Mouse (Mus musculus) stomach, embryonic 16.5 days (tissue): ENCODE data around the gene Aqp12. TPM values are rescaled to one million over a fixed set of nuclear protein-coding genes. Genes with fewer than 3 reads are reported as not detected.

Experiments used
- ATAC-seq: fragments of 200-750 bp; cut with Nextera tagmentation; 2 replicates; pipeline ENCODE4 v1.8.0; 2017; ENCODE audit warnings: moderate number of reproducible peaks, moderate TSS enrichment; ENCODE audit not compliant: insufficient read depth, low FRiP score
- H3K27ac ChIP-seq: fragments of 300-500 bp; sonication (generic); 2 replicates; pipeline ENCODE4 v1.5.1; 2014; ENCODE audit warnings: low read length
- H3K27me3 ChIP-seq: fragments of 300-500 bp; sonication (generic); 2 replicates; pipeline ENCODE4 v1.6.1; 2014; ENCODE audit warnings: low read length, control low read depth, mixed read lengths; ENCODE audit not compliant: control insufficient read depth, insufficient read depth
- H3K36me3 ChIP-seq: fragments of 300-500 bp; sonication (generic); 2 replicates; pipeline ENCODE4 v1.6.1; 2014; ENCODE audit warnings: low read length; ENCODE audit not compliant: control insufficient read depth, insufficient read depth
- H3K4me1 ChIP-seq: fragments of 300-500 bp; sonication (generic); 2 replicates; pipeline ENCODE4 v1.6.1; 2014; ENCODE audit warnings: low read length, control low read depth, mixed read lengths; ENCODE audit not compliant: control insufficient read depth, insufficient read depth
- H3K4me2 ChIP-seq: fragments of 300-500 bp; sonication (generic); 2 replicates; pipeline ENCODE4 v1.6.1; 2014; ENCODE audit warnings: low read depth, low read length, mixed read lengths
- H3K4me3 ChIP-seq: fragments of 300-500 bp; sonication (generic); replicated peaks from 2 replicates; pipeline ENCODE4 v1.5.1; 2014; ENCODE audit warnings: mild to moderate bottlenecking, low read length
- H3K9ac ChIP-seq: fragments of 300-500 bp; sonication (generic); 2 replicates; pipeline ENCODE4 v1.6.1; 2014; ENCODE audit warnings: low read length
- H3K9me3 ChIP-seq: fragments of 300-500 bp; sonication (generic); replicated peaks from 2 replicates; pipeline ENCODE4 v1.6.1; 2016; ENCODE audit warnings: low read length, control low read depth; ENCODE audit not compliant: control insufficient read depth
- whole genome bisulfite sequencing: fragments of 180-500 bp; shearing (Covaris S2); extraction: QIAGEN DNeasy Blood & Tissue Kit; methylation state at CpG from one replicate; pipeline ENCODE4 v1.1.7; 2014; 5-methylcytosine and 5-hydroxymethylcytosine counted together
- polyA plus RNA-seq: library from polyadenylated mRNA; unstranded; fragments of >200 nt; fragmentation: Nextera tagmentation; extraction: Ambion mirVana; gene quantifications from 2 replicates; pipeline ENCODE4 v1.2.1, GENCODE M21; 2015

Aqp12 gene
- polyA plus RNA-seq, 1 experiment from 2014 or later: 11.4 TPM

DNA sequence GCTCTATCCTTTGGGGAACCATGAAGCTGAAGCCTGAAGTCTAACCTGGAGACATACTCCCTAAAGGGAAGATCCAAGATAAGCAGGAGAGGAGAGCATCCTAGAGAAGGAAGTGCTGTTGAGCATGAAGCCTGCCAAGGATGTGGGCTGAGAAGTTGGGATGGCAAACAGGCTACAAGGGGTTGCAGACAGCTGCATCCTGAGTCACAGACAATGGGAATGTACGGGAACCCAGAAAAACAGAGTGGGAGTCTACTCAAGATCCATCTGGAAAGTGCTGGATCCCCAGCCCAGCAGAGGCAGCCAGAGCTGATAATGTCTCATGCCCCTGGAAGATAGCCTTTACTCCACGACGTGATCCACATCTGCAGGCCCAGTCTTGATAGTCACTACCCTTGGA is 25.1 kb downstream of the Aqp12 start:
- Histone ChIP-seq H3K36me3 (no peaks in the 10 kb centered on the region), H3K27ac (no peak overlapping the region), H3K27me3 (no peaks in the 10 kb centered on the region), H3K9me3 (no peaks in the 10 kb centered on the region), H3K4me3 (no peak overlapping the region), H3K4me2 (no peak overlapping the region), H3K9ac (no peak overlapping the region), H3K4me1 (no peaks in the 10 kb centered on the region)
- WGBS: 82% methylated on average over 3 of the region's 3 CpGs
- ATAC-seq: no peak

DNA sequence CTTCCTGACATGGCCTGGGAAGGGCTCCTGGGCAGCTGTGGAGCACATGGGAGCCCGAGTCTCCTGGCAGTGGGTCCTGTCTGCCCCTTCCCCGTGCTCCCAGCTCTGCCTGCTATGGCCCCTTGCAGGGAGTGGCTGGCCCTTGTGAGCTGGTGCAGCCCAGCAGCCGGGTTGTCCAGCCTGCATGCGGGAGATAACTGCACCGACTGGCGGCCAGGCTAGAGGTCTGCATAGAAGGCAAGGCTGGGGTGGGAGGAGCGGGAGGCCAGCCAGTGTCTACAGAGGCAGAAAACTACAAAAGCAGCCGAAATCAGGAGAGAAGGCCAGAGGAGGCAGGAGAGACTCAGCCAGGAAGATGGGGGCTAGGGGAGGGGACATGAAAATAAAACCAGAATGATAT is 27.9 kb downstream of the Aqp12 start:
- Histone ChIP-seq H3K27ac (no peak overlapping the region), H3K9ac (no peak overlapping the region), H3K4me2 (no peak overlapping the region), H3K27me3 (no peaks in the 10 kb centered on the region), H3K36me3 (no peaks in the 10 kb centered on the region), H3K9me3 (no peaks in the 10 kb centered on the region), H3K4me1 (no peaks in the 10 kb centered on the region), H3K4me3 (no peak overlapping the region)
- ATAC-seq: no peak
- WGBS: 52% methylated on average over 8 of the region's 8 CpGs

DNA sequence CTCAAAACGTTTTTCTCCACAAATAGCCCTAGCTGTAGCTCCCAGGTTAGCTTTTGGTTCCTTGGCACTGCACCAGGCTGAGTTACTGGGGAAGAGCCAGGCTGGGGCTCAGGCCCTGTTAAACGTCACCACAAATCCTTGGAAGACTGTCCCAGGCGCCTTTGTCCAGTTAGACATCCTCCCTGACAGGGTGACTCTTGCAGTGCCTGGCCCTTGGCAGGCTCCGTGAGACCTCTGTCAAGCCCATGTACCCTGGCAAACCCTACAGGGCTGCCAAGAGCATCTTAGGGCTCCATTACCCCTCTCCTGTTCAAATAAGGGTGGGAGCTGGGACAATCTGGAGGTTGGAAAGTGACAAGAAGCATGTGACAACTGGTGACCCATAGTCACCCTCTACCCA is 29.8 kb downstream of the Aqp12 start:
- H3K9ac ChIP-seq: no peak overlapping the region
- no peak overlapping the region for H3K4me3 ChIP-seq
- H3K4me2 ChIP-seq: no peak overlapping the region
- no peak overlapping the region for H3K27ac ChIP-seq
- 63% methylated on average over 4 of the region's 4 CpGs for WGBS
- H3K4me1 ChIP-seq: no peaks in the 10 kb centered on the region
- no peaks in the 10 kb centered on the region for H3K36me3 ChIP-seq
- H3K27me3 ChIP-seq: no peaks in the 10 kb centered on the region
- no peaks in the 10 kb centered on the region for H3K9me3 ChIP-seq
- no peak for ATAC-seq

DNA sequence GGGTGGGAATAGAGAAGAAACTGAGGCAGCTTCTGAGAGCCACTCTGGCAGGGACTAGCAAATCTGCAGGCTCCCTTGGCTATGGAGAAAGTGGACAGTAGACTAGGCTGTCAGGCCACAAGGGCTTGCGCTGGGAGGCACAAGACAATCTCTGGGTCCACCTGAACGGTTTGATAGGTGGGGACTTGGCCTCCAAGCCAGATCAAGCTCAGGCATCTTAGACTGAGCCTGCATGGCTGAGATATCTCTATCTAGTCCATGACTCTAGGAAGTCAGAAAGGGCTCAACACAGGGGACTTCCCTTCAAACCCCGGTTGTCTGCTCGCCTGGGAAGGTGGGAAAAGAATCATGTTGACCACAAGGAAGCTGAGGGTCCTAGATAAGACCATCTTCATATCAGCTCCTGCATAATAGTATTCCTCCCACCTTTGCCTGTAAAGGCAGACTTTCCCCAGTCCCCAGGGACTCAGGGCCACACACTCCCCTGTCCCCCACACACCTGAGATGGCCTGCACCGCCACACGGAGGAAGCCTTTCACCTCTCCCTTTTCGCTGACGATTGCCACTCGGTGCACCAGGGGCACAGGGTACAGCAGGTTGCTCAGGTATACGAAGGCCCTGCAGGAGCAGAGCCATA is 40.1 kb downstream of the Aqp12 start:
- Histone ChIP-seq H3K4me1 (no peaks in the 10 kb centered on the region), H3K4me2 (no peak overlapping the region), H3K27me3 (no peaks in the 10 kb centered on the region), H3K9ac (no peak overlapping the region), H3K9me3 (no peaks in the 10 kb centered on the region), H3K27ac (no peak overlapping the region), H3K4me3 (no peak overlapping the region), H3K36me3 (no peaks in the 10 kb centered on the region)
- 77% methylated on average over 10 of the region's 10 CpGs for WGBS
- ATAC-seq: no peak

DNA sequence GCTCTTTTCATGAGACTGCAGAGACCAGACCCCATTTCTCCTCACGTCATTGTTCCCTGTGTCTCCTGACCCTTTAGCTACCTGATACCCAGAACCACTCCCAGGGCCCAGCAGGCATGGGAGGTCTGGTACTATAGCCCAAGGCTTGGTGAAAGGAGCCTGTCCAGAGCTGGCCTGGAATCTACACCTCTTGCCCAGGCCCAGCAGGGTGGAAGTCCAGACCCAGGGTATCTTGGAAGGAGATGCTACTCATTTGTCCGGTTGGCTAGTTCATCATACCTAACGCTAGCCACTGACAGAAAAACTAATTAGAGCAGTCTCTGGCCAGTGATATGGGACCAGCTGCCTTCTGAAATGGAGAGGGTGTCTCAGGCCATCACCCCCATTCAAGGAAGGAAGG is 43.9 kb downstream of the Aqp12 start:
- no peak overlapping the region for H3K9ac ChIP-seq
- H3K4me3 ChIP-seq: no peak overlapping the region
- no peak for ATAC-seq
- no peaks in the 10 kb centered on the region for H3K4me1 ChIP-seq
- H3K9me3 ChIP-seq: no peaks in the 10 kb centered on the region
- no peaks in the 10 kb centered on the region for H3K36me3 ChIP-seq
- no peak overlapping the region for H3K4me2 ChIP-seq
- H3K27me3 ChIP-seq: no peaks in the 10 kb centered on the region
- H3K27ac ChIP-seq: no peak overlapping the region
- WGBS: 78% methylated on average over 3 of the region's 3 CpGs

DNA sequence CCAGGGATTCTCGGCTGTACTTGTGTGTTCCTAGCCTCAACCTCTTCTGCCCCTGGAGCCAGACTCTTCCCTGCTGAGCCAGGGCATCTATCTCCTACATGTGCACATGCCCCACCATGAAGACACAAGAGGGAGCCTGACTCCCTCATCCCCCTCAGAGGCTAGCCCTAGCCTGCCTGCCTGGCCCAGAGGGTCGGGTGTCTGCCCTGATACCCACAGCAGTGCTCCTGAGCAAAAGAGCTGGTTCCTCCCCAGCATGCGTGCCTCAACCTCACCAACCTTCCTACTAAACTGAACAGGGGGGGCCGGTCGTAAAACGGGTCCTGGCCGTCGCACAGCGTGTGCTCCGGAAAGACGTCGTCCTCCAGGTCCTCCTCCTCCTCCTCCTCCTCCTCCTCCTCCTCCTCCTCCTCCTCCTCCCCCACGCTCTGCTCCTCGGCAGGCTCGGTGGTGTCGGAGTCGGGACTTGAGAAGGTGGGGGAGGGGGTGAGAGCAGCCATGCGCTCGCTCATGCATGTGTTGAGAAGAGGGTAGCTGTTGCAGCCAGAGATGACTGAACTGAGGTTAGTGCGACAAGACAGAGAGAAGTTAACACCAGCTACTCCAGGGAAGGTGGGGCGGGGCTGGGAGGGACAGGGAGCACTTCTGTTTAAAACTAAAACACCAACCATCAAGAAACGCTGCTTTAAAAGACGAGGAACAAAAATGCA is 45.1 kb downstream of the Aqp12 start:
- Histone ChIP-seq H3K4me1 (no peaks in the 10 kb centered on the region), H3K9ac (no peak overlapping the region), H3K4me2 (no peak overlapping the region), H3K27ac (no peak overlapping the region), H3K9me3 (no peaks in the 10 kb centered on the region), H3K27me3 (no peaks in the 10 kb centered on the region), H3K36me3 (no peaks in the 10 kb centered on the region), H3K4me3 (no peak overlapping the region)
- no peak for ATAC-seq
- WGBS: 57% methylated on average over 21 of the region's 23 CpGs

Other genes starting within 250 kb of the Aqp12 start
- gene Gpc1, start 174.7 kb upstream of the Aqp12 start, polyA plus RNA-seq: 36.2 and 39.3 TPM in 2 replicates
- 0.23 and 0.42 TPM in 2 replicates for gene Ankmy1, start 103.4 kb upstream of the Aqp12 start, polyA plus RNA-seq
- gene Dusp28, start 99.4 kb upstream of the Aqp12 start, polyA plus RNA-seq: 11.4 and 11.9 TPM in 2 replicates
- gene Rnpepl1, start 95.6 kb upstream of the Aqp12 start, polyA plus RNA-seq: 15.0 and 16.1 TPM in 2 replicates
- gene Capn10, start 72.0 kb upstream of the Aqp12 start, polyA plus RNA-seq: 35.7 and 36.0 TPM in 2 replicates
- gene Gpr35, start 55.5 kb upstream of the Aqp12 start, polyA plus RNA-seq: 8.7 and 8.9 TPM in 2 replicates
- gene Kif1a, start 95.6 kb downstream of the Aqp12 start, polyA plus RNA-seq: 10.6 and 16.5 TPM in 2 replicates
- 0.47 and 0.53 TPM in 2 replicates for gene Agxt, start 128.9 kb downstream of the Aqp12 start, polyA plus RNA-seq
- 17.7 and 32.8 TPM in 2 replicates for gene 2310007B03Rik, start 154.6 kb downstream of the Aqp12 start, polyA plus RNA-seq
- 0.18 and 0.24 TPM in 2 replicates for gene Crocc2, start 162.4 kb downstream of the Aqp12 start, polyA plus RNA-seq
- gene Sned1, start 229.5 kb downstream of the Aqp12 start, polyA plus RNA-seq: 9.2 and 9.3 TPM in 2 replicates